Mouse (Mus musculus): Measurements from ENCODE around the gene Ermard. TPM values are rescaled to one million over a fixed set of nuclear protein-coding genes. Genes with fewer than 3 reads are reported as not detected.

The Ermard gene
- polyA plus RNA-seq, 1 experiment from 2014 or later, result 79.6 TPM

- no peaks in the 10 kb centered on the region for H3K27me3 ChIP-seq (ENCODE audit: insufficient read depth, low read length)
- H3K27ac ChIP-seq (ENCODE audit: low read length), result peak overlapping the region; percentile 39; the same call in 1 of the 2 replicates
- peak overlapping the region; percentile 47 for H3K4me2 ChIP-seq (replicated peaks; ENCODE audit: low read depth, low read length)
- H3K36me3 ChIP-seq (ENCODE audit: insufficient read depth, low read length), result no peaks in the 10 kb centered on the region
- H3K9ac ChIP-seq (replicated peaks; ENCODE audit: low read length), result no peak overlapping the region
- no peaks in the 10 kb centered on the region for H3K9me3 ChIP-seq (ENCODE audit: low read length)
- WGBS, result 14% methylated on average over 20 of the region's 20 CpGs
- H3K4me3 ChIP-seq (ENCODE audit: low read length), result peak overlapping the region; percentile 4; the same call in 1 of the 2 replicates
- peak; percentile 92 for ATAC-seq (ENCODE audit: low FRiP score, low TSS enrichment)
- H3K4me1 ChIP-seq (ENCODE audit: insufficient read depth, low read length), result peaks cover 13% of the 10 kb centered on the region
Observed at GRCm38 (mm10) chr17:15108473-15109441, 67.7 kb downstream of the Ermard start.

- H3K9ac ChIP-seq (replicated peaks; ENCODE audit: low read length), result no peak overlapping the region
- H3K4me3 ChIP-seq (ENCODE audit: low read length), result no peak overlapping the region
- 0 out of 2 replicates have a peak, but pooled peaks cover 9% of the 10 kb centered on the region for H3K4me1 ChIP-seq (ENCODE audit: insufficient read depth, low read length)
- no peaks in the 10 kb centered on the region for H3K36me3 ChIP-seq (ENCODE audit: insufficient read depth, low read length)
- 55% methylated on average over 3 of the region's 3 CpGs for WGBS
- no peak overlapping the region for H3K4me2 ChIP-seq (replicated peaks; ENCODE audit: low read depth, low read length)
- no peaks in the 10 kb centered on the region for H3K9me3 ChIP-seq (ENCODE audit: low read length)
- no peak overlapping the region for H3K27ac ChIP-seq (ENCODE audit: low read length)
- no peak for ATAC-seq (ENCODE audit: low FRiP score, low TSS enrichment)
- no peaks in the 10 kb centered on the region for H3K27me3 ChIP-seq (ENCODE audit: insufficient read depth, low read length)
Observed at GRCm38 (mm10) chr17:15115550-15115949, 74.5 kb downstream of the Ermard start.

- ATAC-seq (ENCODE audit: low FRiP score, low TSS enrichment), result no peak
- Histone ChIP-seq H3K4me1 (ENCODE audit: insufficient read depth, low read length) (0 out of 2 replicates have a peak, but pooled peaks cover 9% of the 10 kb centered on the region), H3K27me3 (ENCODE audit: insufficient read depth, low read length) (no peaks in the 10 kb centered on the region), H3K27ac (ENCODE audit: low read length) (no peak overlapping the region), H3K36me3 (ENCODE audit: insufficient read depth, low read length) (no peaks in the 10 kb centered on the region), H3K4me3 (ENCODE audit: low read length) (no peak overlapping the region), H3K9me3 (ENCODE audit: low read length) (no peaks in the 10 kb centered on the region), H3K9ac (replicated peaks; ENCODE audit: low read length) (no peak overlapping the region), H3K4me2 (replicated peaks; ENCODE audit: low read depth, low read length) (no peak overlapping the region)
- 90% methylated on average over 4 of the region's 4 CpGs for WGBS
Observed at GRCm38 (mm10) chr17:15120096-15120495, 79.1 kb downstream of the Ermard start.

- 85% methylated on average over 6 of the region's 6 CpGs for WGBS
- no peaks in the 10 kb centered on the region for H3K9me3 ChIP-seq (ENCODE audit: low read length)
- no peaks in the 10 kb centered on the region for H3K27me3 ChIP-seq (ENCODE audit: insufficient read depth, low read length)
- H3K9ac ChIP-seq (replicated peaks; ENCODE audit: low read length), result no peak overlapping the region
- no peak overlapping the region for H3K4me3 ChIP-seq (ENCODE audit: low read length)
- H3K4me2 ChIP-seq (replicated peaks; ENCODE audit: low read depth, low read length), result no peak overlapping the region
- H3K27ac ChIP-seq (ENCODE audit: low read length), result no peak overlapping the region
- H3K36me3 ChIP-seq (ENCODE audit: insufficient read depth, low read length), result no peaks in the 10 kb centered on the region
- 0 out of 2 replicates have a peak, but pooled peaks cover 6% of the 10 kb centered on the region for H3K4me1 ChIP-seq (ENCODE audit: insufficient read depth, low read length)
- no peak for ATAC-seq (ENCODE audit: low FRiP score, low TSS enrichment)
Observed at GRCm38 (mm10) chr17:15120569-15120968, 79.6 kb downstream of the Ermard start.

- Histone ChIP-seq H3K4me2 (replicated peaks; ENCODE audit: low read depth, low read length) (no peak overlapping the region), H3K9ac (replicated peaks; ENCODE audit: low read length) (no peak overlapping the region), H3K36me3 (ENCODE audit: insufficient read depth, low read length) (no peaks in the 10 kb centered on the region), H3K27ac (ENCODE audit: low read length) (no peak overlapping the region), H3K4me3 (ENCODE audit: low read length) (no peak overlapping the region), H3K27me3 (ENCODE audit: insufficient read depth, low read length) (no peaks in the 10 kb centered on the region), H3K9me3 (ENCODE audit: low read length) (no peaks in the 10 kb centered on the region), H3K4me1 (ENCODE audit: insufficient read depth, low read length) (no peaks in the 10 kb centered on the region)
- no peak for ATAC-seq (ENCODE audit: low FRiP score, low TSS enrichment)
- 68% methylated on average over 9 of the region's 9 CpGs for WGBS
Observed at GRCm38 (mm10) chr17:15129630-15130287, 88.8 kb downstream of the Ermard start.

- Histone ChIP-seq H3K4me1 (ENCODE audit: insufficient read depth, low read length) (no peaks in the 10 kb centered on the region), H3K9ac (replicated peaks; ENCODE audit: low read length) (no peak overlapping the region)
Observed at GRCm38 (mm10) chr17:15130288-15130656, 89.3 kb downstream of the Ermard start.

DNA sequence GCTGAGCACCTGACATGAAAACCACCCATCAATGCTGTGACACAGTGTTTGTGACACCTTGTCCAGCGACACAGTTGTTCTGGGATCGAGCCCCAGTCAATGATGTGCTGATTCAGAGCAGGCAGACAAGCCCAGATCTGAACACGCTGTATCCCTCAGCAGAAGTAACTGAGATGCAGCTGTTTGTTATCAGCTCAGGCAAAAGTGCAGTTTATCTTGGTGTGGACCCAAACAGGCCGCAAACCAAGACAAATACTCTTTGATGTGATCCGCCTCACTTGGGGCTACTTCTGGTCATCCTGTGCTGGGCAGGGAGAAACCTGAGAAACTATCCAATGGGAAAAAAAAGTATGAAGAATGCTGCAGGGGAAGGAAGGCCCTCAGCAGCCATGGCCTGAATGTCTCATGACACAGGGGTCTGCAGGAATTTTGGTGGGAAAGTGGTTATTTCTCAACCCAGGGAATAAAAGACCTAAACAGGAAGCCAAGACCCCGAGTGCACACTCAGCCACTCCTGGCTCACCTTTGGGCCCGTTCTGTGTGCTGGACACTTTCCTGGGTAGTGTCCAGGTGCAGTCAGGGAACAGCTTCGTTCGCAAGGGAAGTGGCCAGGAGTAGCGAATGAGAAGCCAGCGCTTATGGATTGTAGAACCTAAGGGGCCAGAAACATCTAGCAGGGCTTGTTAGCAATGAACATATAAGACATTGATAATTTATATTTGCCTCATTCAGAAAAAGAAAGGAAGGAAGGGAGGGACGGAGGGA, 94.1 kb downstream of the Ermard start:
- WGBS, result 70% methylated on average over 12 of the region's 12 CpGs
- H3K27me3 ChIP-seq (ENCODE audit: insufficient read depth, low read length), result no peaks in the 10 kb centered on the region
- no peak overlapping the region for H3K9ac ChIP-seq (replicated peaks; ENCODE audit: low read length)
- H3K9me3 ChIP-seq (ENCODE audit: low read length), result no peaks in the 10 kb centered on the region
- H3K36me3 ChIP-seq (ENCODE audit: insufficient read depth, low read length), result no peaks in the 10 kb centered on the region
- H3K4me1 ChIP-seq (ENCODE audit: insufficient read depth, low read length), result no peaks in the 10 kb centered on the region
- H3K27ac ChIP-seq (ENCODE audit: low read length), result no peak overlapping the region
- no peak overlapping the region for H3K4me2 ChIP-seq (replicated peaks; ENCODE audit: low read depth, low read length)
- ATAC-seq (ENCODE audit: low FRiP score, low TSS enrichment), result no peak; the same call in 1 of the 2 replicates
- H3K4me3 ChIP-seq (ENCODE audit: low read length), result no peak overlapping the region

More at GRCm38 (mm10) chr17:15130288-15130656, 89.3 kb downstream of the Ermard start:
- H3K36me3 ChIP-seq (ENCODE audit: insufficient read depth, low read length), result no peaks in the 10 kb centered on the region
- 91% methylated on average over 3 of the region's 3 CpGs for WGBS
- no peaks in the 10 kb centered on the region for H3K27me3 ChIP-seq (ENCODE audit: insufficient read depth, low read length)
- no peak for ATAC-seq (ENCODE audit: low FRiP score, low TSS enrichment)
- no peak overlapping the region for H3K4me3 ChIP-seq (ENCODE audit: low read length)
- no peak overlapping the region for H3K27ac ChIP-seq (ENCODE audit: low read length)
- H3K9me3 ChIP-seq (ENCODE audit: low read length), result no peaks in the 10 kb centered on the region
- no peak overlapping the region for H3K4me2 ChIP-seq (replicated peaks; ENCODE audit: low read depth, low read length)

DNA sequence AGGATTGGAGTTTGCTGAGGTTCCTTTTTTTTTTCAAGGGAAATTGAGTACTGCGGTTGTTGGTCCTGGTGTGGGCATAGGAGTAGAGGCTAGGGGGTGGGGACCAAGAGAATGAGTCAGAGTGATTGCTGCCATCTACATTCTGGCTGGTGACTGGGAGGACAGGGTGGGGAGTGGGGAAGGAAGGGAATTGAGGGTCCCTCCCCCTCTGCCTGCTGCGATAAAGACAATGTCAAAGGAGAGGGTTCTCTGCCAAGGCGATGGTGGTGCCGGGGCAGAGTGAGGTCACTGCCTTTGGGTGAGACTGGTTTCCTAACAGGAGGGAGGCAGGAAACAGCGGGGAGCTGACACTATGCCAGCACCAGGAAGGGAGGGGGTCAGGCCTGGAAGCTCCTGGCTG, 96.4 kb downstream of the Ermard start:
- WGBS, result 62% methylated on average over 5 of the region's 5 CpGs
- H3K4me2 ChIP-seq (replicated peaks; ENCODE audit: low read depth, low read length), result no peak overlapping the region
- peak; percentile 43; the same call in 1 of the 2 replicates for ATAC-seq (ENCODE audit: low FRiP score, low TSS enrichment)
- H3K27ac ChIP-seq (ENCODE audit: low read length), result no peak overlapping the region
- no peaks in the 10 kb centered on the region for H3K27me3 ChIP-seq (ENCODE audit: insufficient read depth, low read length)
- H3K4me1 ChIP-seq (ENCODE audit: insufficient read depth, low read length), result no peaks in the 10 kb centered on the region
- H3K9ac ChIP-seq (replicated peaks; ENCODE audit: low read length), result no peak overlapping the region
- H3K4me3 ChIP-seq (ENCODE audit: low read length), result no peak overlapping the region
- no peaks in the 10 kb centered on the region for H3K36me3 ChIP-seq (ENCODE audit: insufficient read depth, low read length)
- no peaks in the 10 kb centered on the region for H3K9me3 ChIP-seq (ENCODE audit: low read length)
